Mouse (Mus musculus): Measurements from ENCODE around the gene Tsga10. TPM values are rescaled to one million over a fixed set of nuclear protein-coding genes. Genes with fewer than 3 reads are reported as not detected.

The Tsga10 gene
- total and polyA plus RNA-seq, 2 experiments from 2014 or later, result 10.2 to 15.9 TPM

DNA sequence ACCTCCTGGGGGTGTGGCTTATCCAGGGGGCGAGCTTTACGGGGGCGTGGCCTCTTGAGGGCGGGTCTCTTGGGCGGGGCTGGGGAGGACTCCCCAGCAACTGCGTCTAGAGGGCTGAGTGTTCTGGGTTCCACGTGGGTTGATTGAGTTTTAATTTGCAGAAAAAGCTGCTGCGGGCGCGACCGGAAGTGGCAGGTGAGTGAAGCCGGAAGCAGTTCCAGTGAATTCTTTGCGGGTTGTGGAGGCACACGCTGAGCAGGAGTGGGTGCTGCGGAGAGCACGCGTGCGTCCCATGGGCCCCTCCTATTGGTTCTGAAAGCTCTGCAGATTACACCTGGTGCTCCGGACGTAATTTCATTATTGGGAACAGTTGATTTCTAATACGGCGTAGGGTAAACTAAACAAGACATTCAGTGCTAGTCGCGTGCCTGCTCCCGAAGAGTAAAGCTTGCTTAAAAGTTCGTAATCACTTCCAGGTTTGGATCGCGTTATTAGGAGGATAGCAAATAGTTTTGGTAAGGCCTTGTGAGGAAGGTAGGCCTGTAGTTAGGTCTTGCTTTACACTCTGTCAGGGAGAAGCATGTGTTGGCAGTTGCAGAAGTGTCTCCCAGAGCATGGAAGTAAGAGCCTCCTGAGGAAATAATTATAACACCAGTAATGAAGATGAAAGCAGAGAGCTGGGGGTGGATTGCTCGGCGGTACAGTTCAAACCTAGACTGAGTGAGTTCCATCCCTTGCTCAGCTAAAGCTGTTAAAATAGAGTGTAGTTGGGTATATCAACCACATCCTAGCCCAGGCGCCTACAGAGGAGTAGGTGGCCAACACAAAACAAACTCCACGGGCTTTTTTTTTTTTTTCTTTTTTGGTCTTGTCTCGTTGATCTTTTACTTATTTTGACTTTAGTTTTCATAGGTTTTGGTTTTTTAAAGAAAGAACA lies 6.2 kb upstream of the Tsga10 start:
- Histone ChIP-seq H3K27me3 (ENCODE audit: insufficient read depth, low read length) (peaks cover 3% of the 10 kb centered on the region; the same call in 1 of the 2 replicates), H3K9me3 (ENCODE audit: low read length) (no peaks in the 10 kb centered on the region), H3K4me2 (ENCODE audit: low read depth) (peak overlapping the region; percentile 58), H3K27ac (ENCODE audit: low read depth, low read length) (peak overlapping the region; percentile 78), H3K4me1 (ENCODE audit: insufficient read depth) (peaks cover 7% of the 10 kb centered on the region; the same call in 1 of the 2 replicates), H3K4me3 (ENCODE audit: low read depth, low read length) (peak overlapping the region; percentile 46), H3K9ac (peak overlapping the region; percentile 45), H3K36me3 (ENCODE audit: insufficient read depth) (peaks cover 21% of the 10 kb centered on the region)
- 7% methylated on average over 33 of the region's 33 CpGs for WGBS
- TF ChIP-seq CTCF (IDR thresholded peaks at IDR 0.05; ENCODE audit: low read depth), result no peak; the same call in 1 of the 2 replicates
- ATAC-seq, result peak; percentile 98
- DNase-seq, result peak; percentile 87

DNA sequence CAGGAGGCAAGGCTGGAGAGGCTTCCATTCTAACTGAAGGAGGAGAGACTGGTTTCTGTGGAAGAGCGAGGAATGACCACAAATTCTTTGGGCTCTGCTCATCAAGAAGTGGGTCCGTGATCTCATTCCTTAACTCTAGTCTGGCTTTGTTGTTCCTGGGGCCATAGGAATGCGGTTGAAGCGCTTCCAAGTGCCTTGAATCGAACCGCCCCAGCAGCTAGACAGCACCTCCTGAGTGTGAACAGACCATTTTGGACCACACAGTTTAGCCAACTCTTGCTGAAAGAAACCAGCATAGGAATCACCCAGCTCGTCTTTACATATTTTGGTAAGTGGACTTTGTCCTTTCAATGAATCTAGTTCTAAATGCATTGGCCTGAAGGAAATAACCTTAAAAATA lies 5.5 kb upstream of the Tsga10 start, which contains the start of gene Lipt1:
Lipt1 (plus strand) TSS at position 35 of the 400 bp plus-strand sequence.
- Histone ChIP-seq H3K9ac (peak within 1 kb of the TSS; percentile 45), H3K27me3 (ENCODE audit: insufficient read depth, low read length) (peaks cover 3% of the 10 kb centered on the region; the same call in 1 of the 2 replicates), H3K36me3 (ENCODE audit: insufficient read depth) (peaks cover 14% of the 10 kb centered on the region), H3K9me3 (ENCODE audit: low read length) (no peaks in the 10 kb centered on the region), H3K4me3 (ENCODE audit: low read depth, low read length) (peak within 1 kb of the TSS; percentile 46), H3K27ac (ENCODE audit: low read depth, low read length) (peak within 1 kb of the TSS; percentile 78), H3K4me2 (ENCODE audit: low read depth) (peak within 1 kb of the TSS; percentile 58), H3K4me1 (ENCODE audit: insufficient read depth) (peaks cover 7% of the 10 kb centered on the region; the same call in 1 of the 2 replicates)
- no peak for TF ChIP-seq CTCF (IDR thresholded peaks at IDR 0.05; ENCODE audit: low read depth)
- ATAC-seq, result peak; percentile 28; the same call in 1 of the 2 replicates
- WGBS, result 4% methylated on average over 7 of the region's 7 CpGs
- DNase-seq, result no peak

GRCm38 (mm10) chr1:37869362-37869761 lies 3.1 kb upstream of the Tsga10 start:
- H3K9ac ChIP-seq, result no peak overlapping the region

GRCm38 (mm10) chr1:37868640-37869039 lies 2.4 kb upstream of the Tsga10 start:
- Histone ChIP-seq H3K9ac (no peak overlapping the region), H3K36me3 (ENCODE audit: insufficient read depth) (no peaks in the 10 kb centered on the region), H3K27ac (ENCODE audit: low read depth, low read length) (no peak overlapping the region), H3K4me1 (ENCODE audit: insufficient read depth) (peaks cover 7% of the 10 kb centered on the region; the same call in 1 of the 2 replicates), H3K4me2 (ENCODE audit: low read depth) (no peak overlapping the region), H3K27me3 (ENCODE audit: insufficient read depth, low read length) (peaks cover 3% of the 10 kb centered on the region; the same call in 1 of the 2 replicates), H3K4me3 (ENCODE audit: low read depth, low read length) (no peak overlapping the region), H3K9me3 (ENCODE audit: low read length) (no peaks in the 10 kb centered on the region)
- TF ChIP-seq CTCF (IDR thresholded peaks at IDR 0.05; ENCODE audit: low read depth), result no peak
- WGBS, result 62% methylated on average over 10 of the region's 10 CpGs
- no peak for ATAC-seq
- DNase-seq, result no peak

More at GRCm38 (mm10) chr1:37869362-37869761, 3.1 kb upstream of the Tsga10 start:
- peaks cover 3% of the 10 kb centered on the region; the same call in 1 of the 2 replicates for H3K27me3 ChIP-seq (ENCODE audit: insufficient read depth, low read length)
- 54% methylated on average over 2 of the region's 2 CpGs for WGBS
- DNase-seq (no peak), ATAC-seq (no peak)
- H3K9me3 ChIP-seq (ENCODE audit: low read length), result no peaks in the 10 kb centered on the region
- no peak for TF ChIP-seq CTCF (IDR thresholded peaks at IDR 0.05; ENCODE audit: low read depth)
- H3K4me2 ChIP-seq (ENCODE audit: low read depth), result no peak overlapping the region
- no peaks in the 10 kb centered on the region for H3K36me3 ChIP-seq (ENCODE audit: insufficient read depth)
- H3K27ac ChIP-seq (ENCODE audit: low read depth, low read length), result no peak overlapping the region
- H3K4me1 ChIP-seq (ENCODE audit: insufficient read depth), result peaks cover 7% of the 10 kb centered on the region; the same call in 1 of the 2 replicates
- no peak overlapping the region for H3K4me3 ChIP-seq (ENCODE audit: low read depth, low read length)

DNA sequence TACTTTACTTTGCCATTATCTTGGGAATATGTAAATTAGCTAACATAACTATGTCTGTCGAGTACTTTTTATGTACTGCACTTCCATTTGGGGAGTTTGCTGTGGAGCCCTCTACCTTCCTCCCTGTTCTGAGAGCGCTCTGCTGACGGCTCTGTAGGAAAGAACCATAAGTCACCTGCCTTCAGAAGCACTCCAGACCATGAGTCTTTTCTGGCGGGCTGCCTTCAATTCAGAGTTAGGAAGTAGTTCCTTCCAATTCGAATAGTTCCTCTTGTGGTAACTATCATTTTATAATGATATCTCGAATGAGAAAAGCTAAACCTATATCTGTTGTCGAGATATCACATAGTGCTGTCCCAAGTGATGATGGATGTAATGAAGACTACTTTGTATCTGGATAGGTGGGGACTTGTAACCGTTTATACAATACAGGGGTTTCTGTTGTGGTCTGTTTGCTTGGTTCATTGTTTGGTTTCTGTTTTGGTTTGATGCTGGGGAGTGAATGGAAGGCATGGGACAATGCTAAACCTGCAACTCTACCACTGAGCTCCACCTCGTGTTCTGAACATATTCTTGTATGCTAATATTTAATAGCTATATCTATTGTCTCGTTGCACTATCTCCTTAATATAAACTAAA lies 1.6 kb upstream of the Tsga10 start:
- H3K27ac ChIP-seq (ENCODE audit: low read depth, low read length), result no peak overlapping the region
- ATAC-seq (no peak), DNase-seq (no peak)
- WGBS, result 71% methylated on average over 10 of the region's 10 CpGs
- no peak overlapping the region for H3K4me2 ChIP-seq (ENCODE audit: low read depth)
- no peak for TF ChIP-seq CTCF (IDR thresholded peaks at IDR 0.05; ENCODE audit: low read depth)
- no peak overlapping the region for H3K4me3 ChIP-seq (ENCODE audit: low read depth, low read length)
- peaks cover 3% of the 10 kb centered on the region; the same call in 1 of the 2 replicates for H3K27me3 ChIP-seq (ENCODE audit: insufficient read depth, low read length)
- peaks cover 2% of the 10 kb centered on the region; the same call in 1 of the 2 replicates for H3K4me1 ChIP-seq (ENCODE audit: insufficient read depth)
- no peaks in the 10 kb centered on the region for H3K9me3 ChIP-seq (ENCODE audit: low read length)
- H3K9ac ChIP-seq, result no peak overlapping the region
- H3K36me3 ChIP-seq (ENCODE audit: insufficient read depth), result no peaks in the 10 kb centered on the region

GRCm38 (mm10) chr1:37867056-37867455 lies 827 bp upstream of the Tsga10 start:
- Histone ChIP-seq H3K9me3 (ENCODE audit: low read length) (no peaks in the 10 kb centered on the region), H3K27me3 (ENCODE audit: insufficient read depth, low read length) (peaks cover 3% of the 10 kb centered on the region; the same call in 1 of the 2 replicates), H3K4me2 (ENCODE audit: low read depth) (no peak overlapping the region), H3K36me3 (ENCODE audit: insufficient read depth) (no peaks in the 10 kb centered on the region), H3K4me3 (ENCODE audit: low read depth, low read length) (no peak overlapping the region), H3K9ac (no peak overlapping the region), H3K27ac (ENCODE audit: low read depth, low read length) (no peak overlapping the region), H3K4me1 (ENCODE audit: insufficient read depth) (no peaks in the 10 kb centered on the region)
- no peak for ATAC-seq
- 82% methylated on average over 1 of the region's 1 CpGs for whole genome bisulfite sequencing
- no peak for DNase-seq
- TF ChIP-seq CTCF (IDR thresholded peaks at IDR 0.05; ENCODE audit: low read depth), result peak; percentile 70

Measured in forebrain, postnatal 0 days (tissue).